10 mouse cellular contexts compared by ENCODE assay signal in genomic region chr15:50997209-50997763, GRCm38 (mm10).
DNase-seq lines count a peak whose midpoint lies in the region; ATAC-seq and TF ChIP-seq lines count a peak whose summit lies in the region.
"Had no signal": no experiment of that assay in that cellular context is flagged by ENCODE, and none has a peak within 500 bp of the region (broad histone marks: within the 10 kb centered on the region; RNA-seq: fewer than 3 reads in every experiment).

No protein-coding gene starts in this region.

- no peak overlapping the region for H3K9ac ChIP-seq in kidney, embryonic 15.5 days
- no peak overlapping the region for H3K9ac ChIP-seq in hindbrain, embryonic 14.5 days

- peak; percentile 95 for DNase-seq in kidney, adult 2 months
- DNase-seq in cerebellum, adult 2 months = peak; percentile 72 to 79
- peak; percentile 43 to 64 for DNase-seq in frontal cortex, postnatal 36 days (ENCODE audit: low spot score in 2 of 2)
- DNase-seq in hindbrain, embryonic 14.5 days (ENCODE audit: low spot score) = peak; percentile 76
- peak; percentile 96 for DNase-seq in left cerebral cortex, postnatal 4 days
- DNase-seq in ovary, postnatal 10 days (ENCODE audit: low spot score) = peak; percentile 24
- no peak for DNase-seq in spleen, postnatal 36 days (ENCODE audit: low spot score in 2 of 2)

- 38% methylated on average over 11 of the region's 11 CpGs for WGBS in kidney, adult 2 months
- WGBS in kidney, embryonic 15.5 days = 77% methylated on average over 11 of the region's 11 CpGs
- WGBS in cerebellum, adult 2 months = 4% methylated on average over 11 of the region's 11 CpGs
- WGBS in hindbrain, embryonic 14.5 days = 53% methylated on average over 11 of the region's 11 CpGs

- no peak for ATAC-seq in kidney, embryonic 15.5 days (replicated peaks; ENCODE audit: low FRiP score)
- peak; percentile 92 for ATAC-seq in hindbrain, embryonic 14.5 days (ENCODE audit: low FRiP score)

- H3K4me1 ChIP-seq in kidney, adult 2 months (ENCODE audit: control insufficient read depth, insufficient read depth, low read length) = peaks cover 6% of the 10 kb centered on the region; the same call in 1 of the 2 replicates
- H3K4me1 ChIP-seq in kidney, embryonic 15.5 days = no peaks in the 10 kb centered on the region
- H3K4me1 ChIP-seq in cerebellum, adult 2 months (ENCODE audit: control insufficient read depth, insufficient read depth, low read length) = no peaks in the 10 kb centered on the region; the same call in 1 of the 2 replicates
- H3K4me1 ChIP-seq in hindbrain, embryonic 14.5 days (replicated peaks; ENCODE audit: control insufficient read depth, insufficient read depth, low read length) = no peaks in the 10 kb centered on the region
- H3K4me1 ChIP-seq: megakaryocyte, embryonic 14.5 days had no signal

- peak overlapping the region; percentile 90 for H3K27ac ChIP-seq in kidney, adult 2 months (ENCODE audit: insufficient read depth, low read depth, low read length)
- no peak overlapping the region for H3K27ac ChIP-seq in kidney, embryonic 15.5 days
- no peak overlapping the region for H3K27ac ChIP-seq in cerebellum, adult 2 months (ENCODE audit: insufficient read depth, low read length)
- H3K27ac ChIP-seq in hindbrain, embryonic 14.5 days = peak overlapping the region; percentile 77

- H3K4me3 ChIP-seq in kidney, adult 2 months (ENCODE audit: insufficient read depth, low read depth, low read length) = peak overlapping the region; percentile 39; the same call in 1 of the 2 replicates
- no peak overlapping the region for H3K4me3 ChIP-seq in kidney, embryonic 15.5 days (replicated peaks)
- peak overlapping the region; percentile 50 for H3K4me3 ChIP-seq in cerebellum, adult 2 months (replicated peaks; ENCODE audit: insufficient read depth, low read depth, low read length)
- H3K4me3 ChIP-seq in hindbrain, embryonic 14.5 days (replicated peaks; ENCODE audit: low read length) = 0 out of 2 replicates have a peak overlapping the region, but pooled peaks have one; percentile 2
- H3K4me3 ChIP-seq: megakaryocyte, embryonic 14.5 days had no signal

- no peak for TF ChIP-seq POLR2A in kidney, adult 2 months (IDR thresholded peaks at IDR 0.05; ENCODE audit: low read depth, low read length)
- TF ChIP-seq POLR2A in cerebellum, adult 2 months (IDR thresholded peaks at IDR 0.05; ENCODE audit: borderline replicate concordance, insufficient read depth, low read length) = no peak

- no peaks in the 10 kb centered on the region for H3K9me3 ChIP-seq in kidney, embryonic 15.5 days (replicated peaks)
- no peaks in the 10 kb centered on the region for H3K9me3 ChIP-seq in hindbrain, embryonic 14.5 days (ENCODE audit: control insufficient read depth, low read length)

- intact Hi-C loops in left cerebral cortex, postnatal 4 days (cut with DNase I) = no loop called here

- no peaks in the 10 kb centered on the region for H3K27me3 ChIP-seq in kidney, adult 2 months (replicated peaks; ENCODE audit: control insufficient read depth, insufficient read depth, low read length)
- H3K27me3 ChIP-seq in kidney, embryonic 15.5 days = no peaks in the 10 kb centered on the region
- H3K27me3 ChIP-seq in cerebellum, adult 2 months (ENCODE audit: control insufficient read depth, insufficient read depth, low read length) = no peaks in the 10 kb centered on the region
- H3K27me3 ChIP-seq in hindbrain, embryonic 14.5 days (ENCODE audit: control insufficient read depth, insufficient read depth, low read length) = no peaks in the 10 kb centered on the region
- H3K27me3 ChIP-seq: megakaryocyte, embryonic 14.5 days had no signal

- no peak overlapping the region for H3K4me2 ChIP-seq in kidney, embryonic 15.5 days
- peak overlapping the region; percentile 21 for H3K4me2 ChIP-seq in hindbrain, embryonic 14.5 days (replicated peaks)

- H3K36me3 ChIP-seq in kidney, adult 2 months (ENCODE audit: control insufficient read depth, insufficient read depth, low read length) = no peaks in the 10 kb centered on the region
- H3K36me3 ChIP-seq in kidney, embryonic 15.5 days = no peaks in the 10 kb centered on the region
- H3K36me3 ChIP-seq in hindbrain, embryonic 14.5 days (replicated peaks; ENCODE audit: control insufficient read depth, insufficient read depth) = no peaks in the 10 kb centered on the region
- H3K36me3 ChIP-seq: G1E had no signal

- no peak for TF ChIP-seq CTCF in kidney, adult 2 months (conservative IDR thresholded peaks at IDR 0.05; ENCODE audit: insufficient read depth, insufficient read length, low read depth, low read length)
- no peak for TF ChIP-seq CTCF in cerebellum, adult 2 months (IDR thresholded peaks at IDR 0.05; ENCODE audit: borderline replicate concordance, insufficient read depth, low read depth, low read length)

Comparison
In these comparisons a context has a peak if more than half of its experiments do, and no peak if none do; other contexts are left out.
1. H3K27ac ChIP-seq: peak in kidney, adult 2 months (single experiment) and hindbrain, embryonic 14.5 days (single experiment); none in kidney, embryonic 15.5 days (single experiment) and cerebellum, adult 2 months (single experiment).
2. DNase-seq: peak in kidney, adult 2 months (single experiment), cerebellum, adult 2 months (2 of 2), frontal cortex, postnatal 36 days (2 of 2), hindbrain, embryonic 14.5 days (single experiment), left cerebral cortex, postnatal 4 days (single experiment) and ovary, postnatal 10 days (single experiment); none in spleen, postnatal 36 days (0 of 2).